Comparison of ENCODE assay signal across 9 mouse cellular contexts in the genomic region with DNA sequence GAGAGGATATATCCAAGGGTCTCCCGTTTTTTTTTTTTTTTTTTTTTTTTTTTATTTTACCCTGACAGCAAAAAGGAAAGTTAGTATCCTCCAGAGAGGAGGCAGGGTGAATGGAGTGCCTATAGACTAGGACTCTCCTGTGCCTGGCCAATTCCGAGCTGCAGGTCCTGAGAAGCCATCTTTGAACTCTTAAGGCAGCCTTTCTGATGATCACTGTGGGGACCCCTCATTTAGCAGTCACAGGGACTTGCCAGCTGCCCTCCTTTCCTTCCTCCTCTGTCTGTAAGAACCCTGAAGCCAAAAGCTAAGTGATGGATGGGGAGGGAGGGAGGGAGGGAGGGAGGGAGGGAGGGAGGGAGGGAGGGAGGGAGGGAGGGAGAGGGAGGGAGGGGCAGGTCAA.
DNase-seq lines count a peak whose midpoint lies in the region; ATAC-seq lines count a peak whose summit lies in the region.
"Had no signal": no experiment of that assay in that cellular context is flagged by ENCODE, and none has a peak within 500 bp of the region (broad histone marks: within the 10 kb centered on the region; RNA-seq: fewer than 3 reads in every experiment).

No protein-coding gene starts in this region.

- 0 out of 2 replicates have a peak, but pooled peaks cover 4% of the 10 kb centered on the region for H3K27me3 ChIP-seq in heart, embryonic 12.5 days (replicated peaks)
- H3K27me3 ChIP-seq in midbrain, embryonic 10.5 days (ENCODE audit: low read depth, poor library complexity, severe bottlenecking): no peaks in the 10 kb centered on the region
- no peaks in the 10 kb centered on the region for H3K27me3 ChIP-seq in midbrain, embryonic 11.5 days (ENCODE audit: control insufficient read depth, insufficient read depth, low read length)
- H3K27me3 ChIP-seq in intestine, embryonic 16.5 days (replicated peaks; ENCODE audit: control insufficient read depth, insufficient read depth, low read length): no peaks in the 10 kb centered on the region

- no peaks in the 10 kb centered on the region for H3K9me3 ChIP-seq in heart, embryonic 12.5 days (replicated peaks)
- no peaks in the 10 kb centered on the region for H3K9me3 ChIP-seq in midbrain, embryonic 10.5 days (replicated peaks)
- H3K9me3 ChIP-seq in midbrain, embryonic 11.5 days (ENCODE audit: control insufficient read depth, low read length): no peaks in the 10 kb centered on the region
- no peaks in the 10 kb centered on the region for H3K9me3 ChIP-seq in intestine, embryonic 16.5 days (ENCODE audit: control insufficient read depth, low read length)
- H3K9me3 ChIP-seq: liver, embryonic 13.5 days had no signal

- WGBS in heart, embryonic 12.5 days: 48% methylated on average over 2 of the region's 2 CpGs
- 53% methylated on average over 2 of the region's 2 CpGs for WGBS in midbrain, embryonic 10.5 days
- WGBS in midbrain, embryonic 11.5 days: 50% methylated on average over 2 of the region's 2 CpGs
- 18% methylated on average over 2 of the region's 2 CpGs for WGBS in intestine, embryonic 16.5 days

- peak overlapping the region; percentile 51 for H3K4me2 ChIP-seq in heart, embryonic 12.5 days
- H3K4me2 ChIP-seq in midbrain, embryonic 11.5 days: no peak overlapping the region
- H3K4me2 ChIP-seq in intestine, embryonic 16.5 days (ENCODE audit: low read depth, low read length): no peak overlapping the region
- H3K4me2 ChIP-seq: liver, embryonic 13.5 days had no signal

- H3K4me3 ChIP-seq in heart, embryonic 12.5 days: no peak overlapping the region
- H3K4me3 ChIP-seq in midbrain, embryonic 10.5 days: no peak overlapping the region
- no peak overlapping the region for H3K4me3 ChIP-seq in midbrain, embryonic 11.5 days (ENCODE audit: low read depth, low read length)
- no peak overlapping the region for H3K4me3 ChIP-seq in intestine, embryonic 16.5 days (ENCODE audit: low read length)
- H3K4me3 ChIP-seq: liver, embryonic 13.5 days had no signal

- H3K36me3 ChIP-seq in heart, embryonic 12.5 days: no peaks in the 10 kb centered on the region
- H3K36me3 ChIP-seq in midbrain, embryonic 10.5 days: peaks cover 20% of the 10 kb centered on the region
- H3K36me3 ChIP-seq in midbrain, embryonic 11.5 days (ENCODE audit: control insufficient read depth, insufficient read depth, low read length): no peaks in the 10 kb centered on the region
- no peaks in the 10 kb centered on the region for H3K36me3 ChIP-seq in intestine, embryonic 16.5 days (ENCODE audit: control insufficient read depth, insufficient read depth, low read length)
- H3K36me3 ChIP-seq: liver, embryonic 13.5 days had no signal

- H3K4me1 ChIP-seq in heart, embryonic 12.5 days (replicated peaks): peaks cover 48% of the 10 kb centered on the region
- peaks cover 84% of the 10 kb centered on the region for H3K4me1 ChIP-seq in midbrain, embryonic 10.5 days
- H3K4me1 ChIP-seq in midbrain, embryonic 11.5 days (ENCODE audit: control insufficient read depth, insufficient read depth, low read length): peaks cover 35% of the 10 kb centered on the region
- H3K4me1 ChIP-seq in intestine, embryonic 16.5 days (ENCODE audit: control insufficient read depth, insufficient read depth, low read length): peaks cover 41% of the 10 kb centered on the region

- ATAC-seq in heart, embryonic 12.5 days (ENCODE audit: insufficient number of reproducible peaks, low FRiP score): no peak
- ATAC-seq in midbrain, embryonic 11.5 days (ENCODE audit: low FRiP score): no peak
- ATAC-seq in intestine, embryonic 16.5 days: no peak; the same call in 1 of the 2 replicates
- no peak for ATAC-seq in CD4-positive, CD25-positive, alpha-beta regulatory T cell, adult 4 months

- H3K27ac ChIP-seq in heart, embryonic 12.5 days (ENCODE audit: poor library complexity, severe bottlenecking): no peak overlapping the region
- peak overlapping the region; percentile 47; the same call in 1 of the 2 replicates for H3K27ac ChIP-seq in midbrain, embryonic 10.5 days (replicated peaks)
- no peak overlapping the region for H3K27ac ChIP-seq in midbrain, embryonic 11.5 days (ENCODE audit: low read depth, low read length)
- peak overlapping the region; percentile 78 for H3K27ac ChIP-seq in intestine, embryonic 16.5 days (ENCODE audit: low read length)
- H3K27ac ChIP-seq: liver, embryonic 13.5 days had no signal

- intact Hi-C loops in heart, postnatal 36 days (cut with DNase I): loop anchor here (1.0 to 2.0 kb wide), 5 partner anchors 15 to 98 kb away; partner anchors contain the start of gene Zbtb16

- DNase-seq in heart, postnatal 36 days: no peak
- DNase-seq in midbrain, embryonic 10.5 days (ENCODE audit: low spot score): no peak
- DNase-seq in midbrain, embryonic 11.5 days (ENCODE audit: low spot score, missing footprints): no peak
- DNase-seq in Muller cell, postnatal 12 days (ENCODE audit: inconsistent ontology term): no peak
- DNase-seq in frontal cortex, postnatal 36 days (ENCODE audit: low spot score in 2 of 2): no peak
- DNase-seq: liver, embryonic 13.5 days had no signal

- no peak overlapping the region for H3K9ac ChIP-seq in heart, embryonic 12.5 days
- H3K9ac ChIP-seq in midbrain, embryonic 11.5 days (ENCODE audit: low read length): no peak overlapping the region
- H3K9ac ChIP-seq in intestine, embryonic 16.5 days (ENCODE audit: low read depth, low read length): no peak overlapping the region
- H3K9ac ChIP-seq: liver, embryonic 13.5 days had no signal

Comparison
In these comparisons a context has a peak if more than half of its experiments do, and no peak if none do; other contexts are left out.
1. H3K27ac ChIP-seq: peak in midbrain, embryonic 10.5 days (single experiment) and intestine, embryonic 16.5 days (single experiment); none in heart, embryonic 12.5 days (single experiment) and midbrain, embryonic 11.5 days (single experiment).